Mouse (Mus musculus): ENCODE results near the gene Baz2b. TPM values are rescaled to one million over a fixed set of nuclear protein-coding genes. Genes with fewer than 3 reads are reported as not detected.
"Not testable (repeated sequence)": the region's sequence is repeated elsewhere in the genome, so short reads cannot be mapped to it uniquely, and the experiment has no call there.

The Baz2b gene
- polyA plus RNA-seq, 1 experiment from 2014 or later = 47.0 TPM

- no peak overlapping the region for H3K4me2 ChIP-seq
- H3K36me3 ChIP-seq = peaks cover 26% of the 10 kb centered on the region
- H3K9ac ChIP-seq = no peak overlapping the region
- H3K4me1 ChIP-seq = no peaks in the 10 kb centered on the region
- no peak overlapping the region for H3K27ac ChIP-seq
- H3K9me3 ChIP-seq = no peaks in the 10 kb centered on the region
- no peak for ATAC-seq (ENCODE audit: insufficient number of reproducible peaks, low FRiP score, low TSS enrichment, low read depth)
- WGBS = 54% methylated on average over 9 of the region's 9 CpGs
- H3K4me3 ChIP-seq = no peak overlapping the region
- H3K27me3 ChIP-seq = no peaks in the 10 kb centered on the region
These were observed 355.3 kb downstream of the Baz2b start for GRCm38 (mm10) chr2:59854363-59854762.

- no peak for ATAC-seq (ENCODE audit: insufficient number of reproducible peaks, low FRiP score, low TSS enrichment, low read depth)
- peaks cover 26% of the 10 kb centered on the region for H3K36me3 ChIP-seq
These were observed 356.1 kb downstream of the Baz2b start for GRCm38 (mm10) chr2:59853543-59853942.

GRCm38 (mm10) chr2:59852916-59853315, 356.7 kb downstream of the Baz2b start:
- Histone ChIP-seq H3K27ac (no peak overlapping the region), H3K4me1 (no peaks in the 10 kb centered on the region), H3K9ac (no peak overlapping the region), H3K36me3 (peaks cover 24% of the 10 kb centered on the region), H3K27me3 (no peaks in the 10 kb centered on the region), H3K4me2 (no peak overlapping the region), H3K4me3 (no peak overlapping the region), H3K9me3 (no peaks in the 10 kb centered on the region)
- WGBS = 85% methylated on average over 11 of the region's 11 CpGs
- ATAC-seq (ENCODE audit: insufficient number of reproducible peaks, low FRiP score, low TSS enrichment, low read depth) = no peak

More at GRCm38 (mm10) chr2:59853543-59853942, 356.1 kb downstream of the Baz2b start:
- Histone ChIP-seq H3K4me2 (no peak overlapping the region), H3K27ac (no peak overlapping the region), H3K4me1 (no peaks in the 10 kb centered on the region), H3K9ac (no peak overlapping the region), H3K4me3 (no peak overlapping the region), H3K9me3 (no peaks in the 10 kb centered on the region), H3K27me3 (no peaks in the 10 kb centered on the region)
- WGBS = 94% methylated on average over 10 of the region's 10 CpGs

GRCm38 (mm10) chr2:59851885-59852284, 357.8 kb downstream of the Baz2b start:
- not testable (repeated sequence) for ATAC-seq (ENCODE audit: insufficient number of reproducible peaks, low FRiP score, low TSS enrichment, low read depth); H3K4me3 ChIP-seq; H3K4me1 ChIP-seq; H3K4me2 ChIP-seq; H3K9ac ChIP-seq; H3K9me3 ChIP-seq; H3K27ac ChIP-seq; H3K27me3 ChIP-seq
- peaks cover 16% of the 10 kb centered on the region for H3K36me3 ChIP-seq
- 90% methylated on average over 5 of the region's 5 CpGs for WGBS

Other genes starting within 250 kb of the Baz2b start
- 72.1 and 76.3 TPM in 2 replicates for gene March7, start within 50 bp of the Baz2b start, polyA plus RNA-seq (2015; fragmentation: Nextera tagmentation; extraction: Ambion mirVana)
- gene Cd302, start 74.6 kb upstream of the Baz2b start, polyA plus RNA-seq (2015; fragmentation: Nextera tagmentation; extraction: Ambion mirVana) = 37.5 and 38.1 TPM in 2 replicates
- gene Ly75, start 173.5 kb upstream of the Baz2b start, polyA plus RNA-seq (2015; fragmentation: Nextera tagmentation; extraction: Ambion mirVana) = 0.61 and 0.73 TPM in 2 replicates

Data from limb, embryonic 15.5 days (tissue).